Mouse (Mus musculus): Measurements from ENCODE around the gene Mknk2. TPM values are rescaled to one million over a fixed set of nuclear protein-coding genes. Genes with fewer than 3 reads are reported as not detected.
A peak's percentile ranks its signal among the peaks of the same experiment; 100 is the strongest.

Mknk2 gene
- polyA plus RNA-seq (2015; fragmentation: Nextera tagmentation; extraction: Ambion mirVana), result 78.2 and 78.7 TPM in 2 replicates

DNA sequence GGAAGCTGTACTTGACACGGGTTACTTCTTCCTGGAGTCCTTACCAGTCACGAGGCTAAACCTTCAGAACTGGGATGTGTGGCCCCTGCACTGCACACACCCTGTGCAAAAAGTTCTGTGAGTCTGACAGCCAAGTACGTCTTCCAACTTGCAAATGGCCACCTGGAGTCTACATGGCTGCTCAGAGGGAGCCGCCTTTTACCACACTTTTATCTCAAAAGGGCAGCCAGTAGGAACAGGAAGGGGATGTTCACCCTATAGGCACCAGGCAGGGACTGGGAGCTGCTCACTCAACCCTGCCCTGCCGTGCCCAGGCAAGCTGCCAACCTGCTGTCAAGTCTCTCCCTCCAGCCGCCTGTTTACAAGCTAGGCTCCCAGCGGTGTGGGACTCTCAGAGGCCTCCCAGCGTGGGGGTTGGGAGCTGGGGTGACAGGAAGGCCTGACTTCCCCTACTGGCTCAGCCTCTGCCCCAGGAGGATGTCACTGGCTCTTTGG is at the start of gene Mknk2:
Mknk2 (minus strand) TSS at position 171 of the 495 bp plus-strand sequence.
- H3K4me1 ChIP-seq, result peaks cover 60% of the 10 kb centered on the region

DNA sequence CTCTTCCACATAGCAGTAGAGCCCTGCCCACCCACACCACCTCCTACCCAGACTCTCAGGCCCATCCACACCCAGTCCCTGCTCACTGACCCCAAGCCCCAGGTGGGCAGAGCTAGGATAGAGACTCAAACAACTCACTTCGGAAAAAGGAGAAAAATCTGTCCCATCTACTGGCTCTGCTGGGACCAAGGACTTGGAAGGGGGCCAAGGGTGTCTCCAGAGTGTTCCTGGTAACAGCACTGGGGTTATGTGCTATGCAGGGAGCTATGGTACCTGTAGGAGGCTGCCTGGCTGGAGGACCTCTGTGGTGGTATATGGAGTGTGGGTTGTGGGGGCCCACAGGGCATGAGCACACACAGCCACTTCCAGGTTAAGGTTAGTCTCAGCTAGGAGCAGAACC is 39.4 kb upstream of the Mknk2 start:
- Histone ChIP-seq H3K9me3 (no peaks in the 10 kb centered on the region), H3K4me2 (no peak overlapping the region), H3K4me1 (no peaks in the 10 kb centered on the region), H3K27me3 (replicated peaks) (no peaks in the 10 kb centered on the region), H3K36me3 (peaks cover 100% of the 10 kb centered on the region), H3K9ac (no peak overlapping the region), H3K27ac (replicated peaks) (no peak overlapping the region), H3K4me3 (no peak overlapping the region)
- WGBS, result 91% methylated on average over 1 of the region's 1 CpGs
- ATAC-seq (ENCODE audit: extremely low read depth, insufficient number of reproducible peaks, low FRiP score, low TSS enrichment), result no peak

More for the DNA sequence above, at the start of gene Mknk2:
- 6% methylated on average over 8 of the region's 8 CpGs for WGBS
- Histone ChIP-seq H3K4me2 (peak within 1 kb of the TSS; percentile 97), H3K9me3 (no peaks in the 10 kb centered on the region), H3K27me3 (replicated peaks) (no peaks in the 10 kb centered on the region), H3K27ac (replicated peaks) (peak within 1 kb of the TSS; percentile 100), H3K36me3 (peaks cover 12% of the 10 kb centered on the region), H3K4me3 (peak within 1 kb of the TSS; percentile 100), H3K9ac (peak within 1 kb of the TSS; percentile 93)
- peak; percentile 44 for ATAC-seq (ENCODE audit: extremely low read depth, insufficient number of reproducible peaks, low FRiP score, low TSS enrichment)

DNA sequence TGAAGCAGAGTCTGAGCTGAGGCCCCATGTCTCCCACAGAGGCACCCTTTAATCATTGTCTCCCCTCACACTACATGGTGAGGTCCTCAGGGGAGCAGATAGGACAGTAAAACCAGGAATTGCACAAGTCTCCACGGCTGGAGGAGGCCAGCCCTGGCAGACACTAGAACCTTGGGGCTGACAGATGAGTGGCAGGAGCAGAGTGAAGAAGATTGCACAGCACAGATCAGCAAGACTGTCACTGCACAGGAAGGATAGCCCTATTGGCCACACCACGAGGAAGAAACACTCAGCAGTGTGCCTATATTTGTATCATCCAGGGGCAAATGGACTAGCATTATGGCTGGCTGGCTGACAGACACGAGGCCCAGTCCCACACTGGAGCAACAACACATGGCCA is 32.9 kb upstream of the Mknk2 start:
- ATAC-seq (ENCODE audit: extremely low read depth, insufficient number of reproducible peaks, low FRiP score, low TSS enrichment), result no peak
- WGBS, result 73% methylated on average over 3 of the region's 3 CpGs
- Histone ChIP-seq H3K9ac (no peak overlapping the region), H3K4me2 (no peak overlapping the region), H3K27me3 (replicated peaks) (no peaks in the 10 kb centered on the region), H3K36me3 (peaks cover 100% of the 10 kb centered on the region), H3K9me3 (no peaks in the 10 kb centered on the region), H3K27ac (replicated peaks) (no peak overlapping the region), H3K4me3 (no peak overlapping the region), H3K4me1 (peaks cover 3% of the 10 kb centered on the region; the same call in 1 of the 2 replicates)

DNA sequence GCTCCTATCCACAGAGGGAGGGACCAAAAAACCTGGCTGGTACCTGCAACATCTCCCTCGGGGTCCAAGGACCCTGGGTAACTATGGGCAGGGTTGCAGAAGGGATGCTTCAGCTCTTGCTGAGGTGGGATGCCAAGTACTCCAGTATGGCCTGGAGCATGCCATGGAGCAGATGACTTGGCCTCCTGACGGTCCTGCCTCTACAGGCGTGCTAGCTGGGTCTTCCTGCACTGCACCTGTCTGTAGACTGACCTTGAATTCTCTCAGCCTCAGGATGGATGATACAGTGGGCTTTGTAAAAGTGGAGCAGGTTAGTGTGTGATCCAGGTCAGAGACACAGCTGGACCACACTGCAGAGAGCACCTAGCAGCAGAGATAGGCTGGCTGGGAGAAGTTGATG is 27.6 kb upstream of the Mknk2 start:
- H3K9ac ChIP-seq, result no peak overlapping the region
- peaks cover 54% of the 10 kb centered on the region for H3K36me3 ChIP-seq
- WGBS, result 67% methylated on average over 3 of the region's 3 CpGs
- H3K4me1 ChIP-seq, result peaks cover 43% of the 10 kb centered on the region
- no peak overlapping the region for H3K4me2 ChIP-seq
- 0 out of 2 replicates have a peak overlapping the region, but pooled peaks have one; percentile 5 for H3K27ac ChIP-seq (replicated peaks)
- H3K9me3 ChIP-seq, result no peaks in the 10 kb centered on the region
- H3K27me3 ChIP-seq (replicated peaks), result no peaks in the 10 kb centered on the region
- ATAC-seq (ENCODE audit: extremely low read depth, insufficient number of reproducible peaks, low FRiP score, low TSS enrichment), result no peak
- H3K4me3 ChIP-seq, result no peak overlapping the region

DNA sequence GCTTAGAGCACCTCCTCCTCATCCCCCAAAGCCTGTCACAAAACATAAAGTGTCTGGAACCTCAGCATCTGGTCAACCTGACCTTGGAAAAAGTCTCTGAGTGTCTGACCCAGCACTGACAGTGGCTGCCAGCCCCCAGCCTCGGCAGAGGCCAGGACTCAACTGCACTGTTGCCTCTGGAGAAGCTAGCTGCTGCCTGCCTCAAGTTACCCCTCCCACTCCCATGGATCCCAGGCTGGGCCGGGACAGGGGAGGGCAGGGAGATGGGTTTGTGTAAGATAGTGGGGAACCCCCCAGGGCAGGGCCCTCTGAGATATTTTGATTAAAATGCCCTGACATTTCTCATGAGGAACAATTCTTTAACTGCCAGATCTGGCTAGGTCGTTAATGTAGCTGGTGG is 27.1 kb upstream of the Mknk2 start:
- 0 out of 2 replicates have a peak overlapping the region, but pooled peaks have one; percentile 82 for H3K9ac ChIP-seq
- H3K27me3 ChIP-seq (replicated peaks), result no peaks in the 10 kb centered on the region
- peaks cover 50% of the 10 kb centered on the region for H3K36me3 ChIP-seq
- H3K4me2 ChIP-seq, result no peak overlapping the region
- 52% methylated on average over 3 of the region's 3 CpGs for WGBS
- ATAC-seq (ENCODE audit: extremely low read depth, insufficient number of reproducible peaks, low FRiP score, low TSS enrichment), result no peak
- 0 out of 2 replicates have a peak overlapping the region, but pooled peaks have one; percentile 15 for H3K27ac ChIP-seq (replicated peaks)
- peaks cover 48% of the 10 kb centered on the region for H3K4me1 ChIP-seq
- no peak overlapping the region for H3K4me3 ChIP-seq
- no peaks in the 10 kb centered on the region for H3K9me3 ChIP-seq

DNA sequence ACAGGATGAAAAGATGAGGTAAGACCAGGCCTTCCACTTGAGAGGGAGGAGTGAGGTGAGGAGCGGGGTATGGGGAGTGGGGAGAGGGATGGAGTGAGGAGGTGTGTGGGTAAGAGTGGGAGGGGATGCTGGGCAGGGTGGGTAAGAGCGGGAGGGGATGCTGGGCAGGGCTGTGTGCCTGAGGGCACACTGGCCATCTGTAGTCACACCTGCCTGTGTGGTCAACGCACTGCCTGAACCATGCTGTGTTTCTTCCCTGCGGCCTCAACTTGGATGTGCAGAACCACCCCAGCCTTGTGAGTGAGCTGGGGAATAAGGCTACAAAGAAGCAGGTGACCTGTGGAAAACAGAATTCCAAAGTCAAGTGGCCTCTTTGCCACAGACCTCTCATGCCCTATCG is 26.5 kb upstream of the Mknk2 start:
- 0 out of 2 replicates have a peak overlapping the region, but pooled peaks have one; percentile 15 for H3K27ac ChIP-seq (replicated peaks)
- H3K4me3 ChIP-seq, result no peak overlapping the region
- H3K27me3 ChIP-seq (replicated peaks), result no peaks in the 10 kb centered on the region
- peaks cover 44% of the 10 kb centered on the region for H3K36me3 ChIP-seq
- no peak for ATAC-seq (ENCODE audit: extremely low read depth, insufficient number of reproducible peaks, low FRiP score, low TSS enrichment)
- H3K4me1 ChIP-seq, result peaks cover 53% of the 10 kb centered on the region
- 84% methylated on average over 5 of the region's 5 CpGs for WGBS
- H3K9me3 ChIP-seq, result no peaks in the 10 kb centered on the region
- no peak overlapping the region for H3K4me2 ChIP-seq
- peak overlapping the region; percentile 82; the same call in 1 of the 2 replicates for H3K9ac ChIP-seq

DNA sequence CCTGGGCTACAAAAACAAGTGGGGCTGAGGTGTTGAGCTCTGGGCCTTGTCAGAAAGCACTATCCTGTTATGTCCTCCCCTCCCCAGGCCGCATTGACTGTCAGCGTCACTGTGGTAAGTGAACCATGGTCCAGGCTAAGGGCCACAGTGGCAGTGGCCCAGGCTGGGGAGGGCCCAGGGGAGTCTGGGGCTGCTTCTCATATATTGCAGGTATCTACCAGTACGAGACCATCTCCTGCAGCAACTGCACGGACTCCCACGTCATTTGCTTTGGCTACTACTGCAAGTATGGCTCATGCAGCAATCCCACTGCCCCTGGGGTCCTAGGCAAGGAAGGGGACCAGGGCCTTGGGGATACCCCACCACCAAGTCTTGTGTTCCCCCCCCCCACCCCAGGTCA is 25.7 kb upstream of the Mknk2 start:
- peak overlapping the region; percentile 82 for H3K9ac ChIP-seq
- peaks cover 59% of the 10 kb centered on the region for H3K4me1 ChIP-seq
- peaks cover 42% of the 10 kb centered on the region for H3K36me3 ChIP-seq

DNA sequence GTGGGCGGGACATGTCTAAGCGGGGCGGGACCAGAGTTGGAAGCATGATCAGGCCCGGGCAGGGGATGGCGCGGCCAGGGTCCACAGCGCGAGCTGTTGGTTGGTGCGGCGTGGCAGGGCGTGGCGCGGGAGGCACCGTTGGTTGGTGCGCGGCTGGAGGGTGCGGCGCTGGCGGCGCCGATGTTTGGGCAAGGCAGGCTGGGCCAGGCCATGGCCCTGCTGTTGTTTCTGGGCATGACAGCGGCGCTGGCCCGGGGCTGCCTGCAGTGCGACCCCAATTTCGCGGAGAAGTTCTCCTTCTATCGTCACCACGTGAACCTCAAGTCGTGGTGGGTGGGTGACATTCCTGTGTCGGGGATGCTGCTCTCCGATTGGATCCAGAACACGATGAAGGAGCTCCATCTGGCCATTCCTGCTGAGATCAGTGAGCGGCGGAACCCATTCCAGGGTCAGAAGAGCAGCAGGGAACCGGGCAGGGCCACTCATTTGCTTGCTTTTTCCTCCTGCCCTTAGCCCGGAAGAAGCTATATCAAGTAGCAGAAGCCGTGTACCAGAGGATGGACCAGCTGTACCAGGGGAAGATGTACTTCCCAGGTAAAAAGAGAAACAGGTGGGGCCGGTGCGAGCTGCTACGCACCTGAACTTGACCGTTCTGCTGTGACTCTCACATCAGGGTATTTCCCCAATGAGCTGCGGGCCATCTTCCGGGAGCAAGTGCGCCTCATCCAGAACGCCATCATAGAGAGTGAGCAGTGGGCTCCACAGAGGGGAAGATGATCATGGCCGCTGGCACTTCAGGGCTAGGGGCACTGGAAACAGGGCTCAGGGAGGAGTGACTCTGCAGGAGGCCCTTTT is 24.9 kb upstream of the Mknk2 start:
- Histone ChIP-seq H3K27ac (replicated peaks) (peak overlapping the region; percentile 76), H3K4me1 (peaks cover 67% of the 10 kb centered on the region), H3K9ac (peak overlapping the region; percentile 82), H3K36me3 (peaks cover 38% of the 10 kb centered on the region), H3K27me3 (replicated peaks) (no peaks in the 10 kb centered on the region), H3K4me2 (peak overlapping the region; percentile 95), H3K4me3 (peak overlapping the region; percentile 61), H3K9me3 (no peaks in the 10 kb centered on the region)
- peak; percentile 80 for ATAC-seq (ENCODE audit: extremely low read depth, insufficient number of reproducible peaks, low FRiP score, low TSS enrichment)
- 2% methylated on average over 47 of the region's 47 CpGs for WGBS

More for the DNA sequence above, 25.7 kb upstream of the Mknk2 start:
- 0 out of 2 replicates have a peak overlapping the region, but pooled peaks have one; percentile 76 for H3K27ac ChIP-seq (replicated peaks)
- no peak for ATAC-seq (ENCODE audit: extremely low read depth, insufficient number of reproducible peaks, low FRiP score, low TSS enrichment)
- H3K9me3 ChIP-seq, result no peaks in the 10 kb centered on the region
- 85% methylated on average over 5 of the region's 5 CpGs for WGBS
- peak overlapping the region; percentile 95 for H3K4me2 ChIP-seq
- H3K27me3 ChIP-seq (replicated peaks), result no peaks in the 10 kb centered on the region
- H3K4me3 ChIP-seq, result peak overlapping the region; percentile 61

DNA sequence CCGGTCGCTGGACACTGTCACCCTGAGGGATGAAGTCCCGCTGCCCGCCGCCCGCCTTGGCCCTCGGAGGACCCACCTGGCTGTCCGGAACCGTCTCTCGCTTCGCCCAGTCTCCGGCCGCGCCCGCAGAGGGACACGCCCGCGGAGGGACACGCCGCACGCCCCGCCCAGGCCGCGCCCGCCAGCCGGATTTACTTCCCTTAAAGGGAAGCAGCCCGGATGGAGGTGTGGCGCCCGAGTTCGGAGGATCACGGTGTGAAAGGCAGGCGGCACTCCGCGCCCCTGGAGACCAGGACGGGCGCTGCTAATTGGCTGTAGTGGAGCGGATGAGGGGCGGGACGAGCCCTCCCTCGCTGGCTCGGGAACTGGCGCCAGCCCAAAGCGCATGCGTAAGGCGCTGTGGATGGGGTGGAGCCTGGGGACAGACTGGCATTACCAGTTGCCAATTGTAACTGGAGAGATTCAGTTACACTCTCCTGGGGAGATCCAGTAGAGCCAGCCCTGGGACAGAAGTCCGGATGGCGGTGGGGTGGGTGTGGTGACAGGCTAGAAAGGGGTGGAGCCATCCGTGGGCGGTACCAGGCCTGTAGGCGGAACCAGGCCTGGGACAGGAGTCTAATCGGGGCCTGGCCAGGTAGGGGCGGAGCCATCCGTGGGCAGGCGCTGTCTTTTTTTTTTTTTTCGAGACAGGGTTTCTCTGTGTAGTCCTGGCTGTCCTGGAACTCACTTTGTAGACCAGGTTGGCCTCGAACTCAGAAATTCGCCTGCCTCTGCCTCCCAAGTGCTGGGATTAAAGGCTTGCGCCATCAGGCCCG is 24.0 kb upstream of the Mknk2 start, which contains the start of the genes Mob3a and Izumo4:
Mob3a (minus strand) TSS at position 257 of the 815 bp plus-strand sequence.
Izumo4 (plus strand) TSS at position 464 of the 815 bp plus-strand sequence.
- WGBS, result under 1% methylated on average over 59 of the region's 59 CpGs
- peak within 1 kb of the TSS; percentile 82 for H3K9ac ChIP-seq
- H3K4me1 ChIP-seq, result peaks cover 74% of the 10 kb centered on the region
- no peaks in the 10 kb centered on the region for H3K9me3 ChIP-seq
- peak within 1 kb of the TSS; percentile 61 for H3K4me3 ChIP-seq
- peak; percentile 94 for ATAC-seq (ENCODE audit: extremely low read depth, insufficient number of reproducible peaks, low FRiP score, low TSS enrichment)
- peak within 1 kb of the TSS; percentile 76 for H3K27ac ChIP-seq (replicated peaks)
- no peaks in the 10 kb centered on the region for H3K27me3 ChIP-seq (replicated peaks)
- peak within 1 kb of the TSS; percentile 95 for H3K4me2 ChIP-seq
- peaks cover 30% of the 10 kb centered on the region for H3K36me3 ChIP-seq

DNA sequence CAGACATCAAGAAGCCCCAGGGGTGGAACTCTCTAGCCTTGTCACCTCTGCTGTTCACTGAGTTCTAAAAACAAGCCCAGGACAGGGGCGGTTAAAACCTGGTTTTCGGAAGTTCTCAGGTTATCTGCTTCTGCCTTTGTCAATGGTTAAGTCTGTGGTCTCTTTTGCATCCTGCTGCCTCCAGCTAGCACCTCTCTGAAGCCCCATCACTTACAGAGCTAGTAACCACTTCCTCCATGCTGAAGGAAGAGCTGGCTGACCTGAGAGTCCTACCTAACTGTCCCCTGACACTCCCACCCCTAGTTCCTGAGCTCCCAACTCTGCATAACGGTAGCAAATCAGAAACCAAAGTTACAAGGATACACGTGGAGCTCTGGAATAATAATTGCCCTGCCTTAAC is 22.8 kb upstream of the Mknk2 start:
- H3K9ac ChIP-seq, result peak overlapping the region; percentile 81
- no peaks in the 10 kb centered on the region for H3K9me3 ChIP-seq
- H3K27me3 ChIP-seq (replicated peaks), result no peaks in the 10 kb centered on the region
- H3K36me3 ChIP-seq, result peaks cover 18% of the 10 kb centered on the region
- no peak for ATAC-seq (ENCODE audit: extremely low read depth, insufficient number of reproducible peaks, low FRiP score, low TSS enrichment)
- WGBS, result 34% methylated on average over 4 of the region's 4 CpGs
- peak overlapping the region; percentile 61 for H3K4me3 ChIP-seq
- H3K4me1 ChIP-seq, result peaks cover 81% of the 10 kb centered on the region
- H3K4me2 ChIP-seq, result peak overlapping the region; percentile 95
- peak overlapping the region; percentile 76; the same call in 1 of the 2 replicates for H3K27ac ChIP-seq (replicated peaks)

Measured in heart, embryonic 13.5 days (tissue).